Mouse (Mus musculus) testis, postnatal 14 days (tissue): ENCODE measurements around the gene Hist2h2be.
"Not testable (repeated sequence)": the region's sequence is repeated elsewhere in the genome, so short reads cannot be mapped to it uniquely, and the experiment has no call there.

Experiments
- DNase-seq: peaks from one replicate; pipeline ENCODE4 v3.0.0; 2021; ENCODE audit warnings: low spot score

The Hist2h2be gene

DNA sequence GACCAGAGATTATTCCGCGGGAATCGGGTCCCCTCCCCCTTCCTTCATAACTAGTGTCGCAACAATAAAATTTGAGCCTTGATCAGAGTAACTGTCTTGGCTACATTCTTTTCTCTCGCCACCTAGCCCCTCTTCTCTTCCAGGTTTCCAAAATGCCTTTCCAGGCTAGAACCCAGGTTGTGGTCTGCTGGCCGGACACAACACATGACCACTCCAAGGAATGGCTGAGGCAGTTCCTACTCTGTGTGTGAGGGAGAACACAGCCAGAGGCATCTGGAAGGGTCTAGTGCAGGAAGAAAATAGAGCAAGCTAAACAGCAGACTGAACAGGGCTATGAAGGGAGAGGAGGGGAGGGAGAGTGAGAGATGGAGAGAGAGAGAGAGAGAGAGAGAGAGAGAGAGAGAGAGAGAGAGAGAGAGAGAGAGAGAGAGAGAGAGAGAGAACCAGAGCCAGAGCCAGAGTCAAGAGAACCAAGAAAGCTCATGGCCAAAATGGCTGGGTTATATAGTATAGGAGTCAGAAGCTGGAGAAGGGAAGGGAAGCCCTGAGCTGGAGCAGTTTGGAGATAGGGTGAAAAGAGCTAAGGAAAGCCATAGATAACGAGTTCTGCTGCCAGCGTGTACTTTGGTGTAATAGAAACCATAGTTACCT lies 22.2 kb upstream of the Hist2h2be start:
- not testable (repeated sequence) for DNase-seq

DNA sequence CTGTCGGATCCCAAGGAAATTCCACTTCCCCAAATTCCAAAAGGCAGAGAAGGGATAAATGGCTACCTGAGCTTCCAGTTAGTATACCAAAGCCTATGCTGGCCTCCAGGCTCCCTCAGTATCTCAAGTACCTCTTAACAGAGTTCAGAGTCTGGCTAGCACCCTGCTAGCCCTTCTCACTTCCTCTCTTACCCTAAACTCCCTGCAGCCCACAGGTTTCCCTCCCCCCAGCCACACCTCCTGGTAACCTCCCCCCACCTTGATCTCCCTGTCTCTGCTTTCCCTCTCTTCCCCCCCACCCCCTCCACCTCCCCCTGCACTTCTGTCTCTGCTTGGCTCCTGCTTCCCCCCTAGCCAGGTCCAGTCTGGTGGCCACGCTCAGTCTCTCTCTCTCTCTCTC lies 21.2 kb upstream of the Hist2h2be start:
- no peak for DNase-seq

GRCm38 (mm10) chr3:96207819-96208218 lies 13.1 kb upstream of the Hist2h2be start:
- DNase-seq, result no peak

GRCm38 (mm10) chr3:96209242-96209641 lies 11.7 kb upstream of the Hist2h2be start:
- no peak for DNase-seq

GRCm38 (mm10) chr3:96219191-96219641 lies 1.7 kb upstream of the Hist2h2be start:
- no peak for DNase-seq

DNA sequence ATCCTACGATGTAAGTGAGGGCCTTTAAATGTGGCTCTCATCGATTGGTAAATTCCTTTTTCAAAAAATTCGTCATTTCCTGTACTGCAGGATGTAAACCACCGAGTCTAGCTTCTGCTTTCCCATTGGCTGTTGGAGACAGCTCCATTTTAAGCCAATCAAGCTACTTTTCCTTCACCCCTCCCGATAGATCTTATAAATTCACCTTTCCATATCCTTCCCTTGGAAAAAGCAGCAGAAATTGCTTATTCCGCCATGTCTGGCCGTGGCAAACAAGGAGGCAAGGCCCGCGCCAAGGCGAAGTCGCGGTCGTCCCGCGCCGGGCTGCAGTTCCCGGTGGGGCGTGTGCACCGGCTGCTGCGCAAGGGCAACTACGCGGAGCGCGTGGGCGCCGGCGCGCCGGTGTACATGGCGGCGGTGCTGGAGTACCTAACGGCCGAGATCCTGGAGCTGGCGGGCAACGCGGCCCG lies 1.2 kb upstream of the Hist2h2be start, which contains the start of the genes Bola1 and Hist2h2ab:
Gene Bola1, minus strand, starts transcription at position 49 of the 470 bp plus-strand sequence.
Gene Hist2h2ab, plus strand, starts transcription at position 205 of the 470 bp plus-strand sequence.
- peak; percentile 64 for DNase-seq

- DNase-seq, result not testable (repeated sequence)
Measured at GRCm38 (mm10) chr3:96220131-96220764, 671 bp upstream of the Hist2h2be start.

GRCm38 (mm10) chr3:96221640-96222038 lies 720 bp downstream of the Hist2h2be start:
- DNase-seq, result no peak

DNA sequence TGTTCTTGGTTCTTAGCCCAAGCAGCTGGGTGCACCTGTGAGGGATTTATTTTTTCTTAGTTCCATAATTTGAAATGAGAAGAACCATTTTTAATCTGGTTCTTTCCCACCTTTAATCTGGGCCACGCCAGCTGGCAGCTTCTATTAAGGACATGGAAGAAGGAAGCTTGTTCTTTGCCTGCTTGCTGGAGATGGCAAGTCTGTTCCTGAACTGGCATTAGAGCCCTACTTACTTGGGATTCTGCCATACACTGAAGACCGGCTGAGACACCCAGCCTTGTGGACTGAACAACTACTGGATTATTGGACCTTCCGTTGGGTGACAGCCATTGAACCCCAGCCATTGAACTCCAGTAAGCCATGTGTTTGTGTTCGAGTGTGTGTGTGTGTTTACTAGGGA lies 1.9 kb downstream of the Hist2h2be start:
- DNase-seq, result no peak

GRCm38 (mm10) chr3:96225421-96225820 lies 4.5 kb downstream of the Hist2h2be start:
- no peak for DNase-seq

GRCm38 (mm10) chr3:96226695-96227648 lies 6.1 kb downstream of the Hist2h2be start:
- DNase-seq, result no peak

- no peak for DNase-seq
Measured at GRCm38 (mm10) chr3:96228828-96229227, 7.9 kb downstream of the Hist2h2be start.

DNA sequence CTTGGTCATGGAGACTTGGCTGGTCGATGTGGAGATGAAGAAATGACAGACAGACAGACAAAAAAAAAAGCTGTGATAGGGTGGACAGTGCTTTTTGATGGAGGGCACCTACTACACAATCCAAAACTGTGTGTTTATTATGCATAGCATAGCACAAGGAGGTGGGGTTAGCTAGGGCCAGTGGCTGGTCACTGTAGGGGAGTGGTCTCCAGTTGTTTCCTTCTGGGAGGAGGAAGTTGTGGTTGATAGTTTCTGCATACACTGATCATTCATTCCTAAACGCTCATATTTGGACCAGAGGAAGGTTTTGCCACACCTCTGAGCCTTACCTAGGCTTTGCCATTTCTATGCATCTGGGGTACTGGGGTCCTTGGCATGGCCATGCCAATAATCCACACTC lies 9.5 kb downstream of the Hist2h2be start:
- DNase-seq, result no peak

DNA sequence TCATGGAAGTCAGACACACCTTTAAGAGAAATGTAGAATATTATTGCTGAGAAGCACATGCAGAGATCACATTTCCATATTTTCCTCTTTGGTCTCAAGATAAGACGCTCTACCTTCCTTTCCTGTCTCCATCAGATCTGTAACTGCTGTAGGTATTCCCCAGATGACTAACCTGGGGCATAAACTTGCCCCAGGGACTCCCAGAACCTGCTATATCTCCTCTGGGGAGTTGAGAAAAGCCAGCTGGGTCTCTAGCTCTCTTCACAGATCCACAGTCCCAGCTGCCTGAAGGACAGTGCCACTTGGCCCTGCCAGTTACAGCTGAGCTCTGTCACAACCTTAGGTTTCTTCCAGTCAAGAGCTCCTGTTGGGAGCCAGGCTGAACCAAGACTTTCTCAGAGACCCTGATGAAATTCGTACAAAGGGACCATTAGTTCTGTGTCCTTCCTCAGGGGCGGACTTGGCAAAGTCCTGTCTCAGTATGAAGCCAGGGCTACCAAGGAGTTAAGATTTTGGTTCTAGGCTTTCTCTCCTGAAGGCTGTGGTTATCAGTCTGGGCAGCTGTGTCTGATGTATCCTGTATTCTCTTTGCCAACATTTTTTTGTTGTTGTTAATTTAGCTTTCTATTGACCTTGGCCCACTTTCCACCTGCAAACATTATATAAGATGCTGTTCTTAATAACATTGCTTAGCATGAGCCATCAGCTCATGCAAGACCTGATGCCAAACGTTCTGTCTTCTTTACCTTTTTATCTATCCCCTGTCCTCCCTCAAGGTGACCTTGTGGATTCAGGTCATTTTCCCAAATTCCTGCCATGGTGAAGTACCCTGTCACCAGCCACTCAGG lies 10.2 kb downstream of the Hist2h2be start:
- no peak for DNase-seq

GRCm38 (mm10) chr3:96231758-96232120 lies 10.8 kb downstream of the Hist2h2be start:
- DNase-seq, result no peak

DNA sequence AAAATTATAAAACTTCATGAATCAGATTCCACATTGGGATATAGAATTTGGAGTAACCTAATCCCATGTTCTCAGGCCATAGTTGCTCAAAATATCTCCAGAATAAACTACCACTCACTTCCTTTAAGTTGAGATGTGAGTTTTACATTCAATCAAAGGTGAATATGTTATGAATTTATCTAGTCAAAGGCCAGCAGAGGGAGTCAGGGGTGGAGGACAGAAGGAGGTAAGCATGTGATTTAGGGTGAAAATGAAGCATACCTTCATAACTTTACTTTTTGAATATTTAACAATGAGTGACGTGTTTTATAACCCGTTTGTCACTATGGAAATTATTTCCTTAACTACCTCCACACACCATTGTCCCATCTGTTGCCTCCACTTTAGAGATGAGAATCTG lies 14.0 kb downstream of the Hist2h2be start:
- DNase-seq, result no peak

DNA sequence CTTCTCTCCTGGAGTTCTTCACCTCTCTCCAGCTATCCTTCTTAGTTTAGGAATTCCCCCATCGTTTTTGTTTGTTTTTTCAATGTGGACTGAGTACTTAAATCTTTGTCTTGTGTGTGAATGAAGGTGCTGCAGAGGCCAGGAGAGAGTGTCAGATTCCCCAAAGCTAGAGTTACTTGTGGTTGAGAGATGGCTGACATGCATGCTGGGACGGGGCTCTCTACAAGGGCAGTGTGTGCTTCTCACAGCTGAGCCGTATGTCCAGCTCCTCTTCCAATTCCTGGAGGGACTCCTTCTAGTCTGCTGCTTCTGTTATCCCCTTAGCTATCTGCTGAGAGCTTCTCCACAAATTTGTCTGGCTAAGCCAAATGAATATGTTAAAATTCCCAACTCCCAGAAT lies 14.9 kb downstream of the Hist2h2be start:
- no peak for DNase-seq

DNA sequence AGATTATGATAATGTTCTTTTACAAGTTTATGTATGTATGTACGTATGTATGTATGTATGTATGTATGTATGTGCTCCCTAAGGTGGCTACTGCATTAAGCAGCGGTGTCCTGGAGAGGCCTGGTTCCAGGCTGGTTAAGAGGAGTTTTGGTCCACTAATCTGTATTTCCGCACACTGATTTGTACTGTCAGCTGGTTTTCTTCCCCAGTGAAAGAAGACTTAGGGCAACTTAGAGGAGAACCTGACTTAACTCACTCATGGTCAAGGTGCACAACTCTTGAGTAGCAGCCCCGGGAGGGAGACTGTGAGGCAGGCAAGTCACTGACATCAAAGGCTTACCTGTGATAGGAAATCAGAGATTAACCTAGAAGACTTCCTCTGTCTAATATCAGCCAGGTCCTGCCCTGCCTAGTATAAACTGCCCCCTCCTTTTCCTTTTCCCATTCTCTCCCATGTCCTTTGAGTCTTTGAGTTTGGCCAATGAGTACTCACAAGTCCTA lies 16.0 kb downstream of the Hist2h2be start:
- DNase-seq, result no peak

DNA sequence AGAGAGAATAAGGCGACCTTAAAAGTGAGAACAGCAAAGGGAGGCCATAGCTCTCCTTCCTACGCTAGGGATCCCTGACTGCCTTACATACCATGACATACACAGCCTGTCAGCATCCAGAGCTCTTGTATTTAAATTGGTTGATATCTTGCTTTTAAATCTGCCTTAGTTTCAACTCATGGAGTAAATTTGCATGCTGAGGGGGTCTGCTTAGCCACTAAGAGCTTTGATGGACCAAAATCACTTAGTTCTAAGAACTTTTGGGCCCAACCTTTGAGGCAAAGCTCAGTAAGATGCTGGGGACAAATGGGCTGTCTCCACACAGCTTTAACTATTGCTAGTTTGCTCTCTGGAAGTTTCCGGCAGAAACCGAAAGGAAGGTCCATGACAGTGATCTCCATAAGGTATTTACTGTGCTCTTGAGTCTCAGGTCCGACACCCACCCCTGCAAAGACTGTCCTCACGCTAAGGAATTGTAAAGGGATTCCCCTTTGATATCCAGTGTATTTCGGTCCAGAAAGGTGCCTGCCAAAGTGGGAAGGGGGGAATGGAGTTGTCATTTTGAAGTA lies 16.5 kb downstream of the Hist2h2be start:
- no peak for DNase-seq

GRCm38 (mm10) chr3:96237904-96238511 lies 17.1 kb downstream of the Hist2h2be start:
- peak; percentile 53 for DNase-seq
